Mouse (Mus musculus): Measurements from ENCODE around the gene Fbn1. TPM values are rescaled to one million over a fixed set of nuclear protein-coding genes. Genes with fewer than 3 reads are reported as not detected.
A peak's percentile ranks its signal among the peaks of the same experiment; 100 is the strongest.

The Fbn1 gene
- polyA plus RNA-seq, 1 experiment from 2014 or later = 9.1 TPM

GRCm38 (mm10) chr2:125526566-125526965, 18.8 kb upstream of the Fbn1 start:
- H3K9me3 ChIP-seq (ENCODE audit: control insufficient read depth, low read length) = no peaks in the 10 kb centered on the region
- no peak for ATAC-seq (ENCODE audit: low FRiP score)
- no peak overlapping the region for H3K9ac ChIP-seq (ENCODE audit: low read length)
- H3K4me1 ChIP-seq (ENCODE audit: control insufficient read depth, insufficient read depth, low read length) = no peaks in the 10 kb centered on the region
- no peak overlapping the region for H3K4me3 ChIP-seq (ENCODE audit: low read depth, low read length)
- no peak overlapping the region for H3K4me2 ChIP-seq
- H3K27me3 ChIP-seq (ENCODE audit: control insufficient read depth, insufficient read depth, low read length) = no peaks in the 10 kb centered on the region
- no peak for DNase-seq (ENCODE audit: low spot score, missing footprints)
- H3K27ac ChIP-seq (ENCODE audit: low read depth, low read length) = no peak overlapping the region
- 76% methylated on average over 5 of the region's 5 CpGs for WGBS
- no peaks in the 10 kb centered on the region for H3K36me3 ChIP-seq (ENCODE audit: control insufficient read depth, insufficient read depth, low read length)

GRCm38 (mm10) chr2:125525484-125525883, 17.7 kb upstream of the Fbn1 start:
- Histone ChIP-seq H3K9me3 (ENCODE audit: control insufficient read depth, low read length) (no peaks in the 10 kb centered on the region), H3K27ac (ENCODE audit: low read depth, low read length) (no peak overlapping the region), H3K9ac (ENCODE audit: low read length) (no peak overlapping the region), H3K27me3 (ENCODE audit: control insufficient read depth, insufficient read depth, low read length) (no peaks in the 10 kb centered on the region), H3K4me1 (ENCODE audit: control insufficient read depth, insufficient read depth, low read length) (no peaks in the 10 kb centered on the region), H3K4me2 (no peak overlapping the region), H3K4me3 (ENCODE audit: low read depth, low read length) (no peak overlapping the region), H3K36me3 (ENCODE audit: control insufficient read depth, insufficient read depth, low read length) (no peaks in the 10 kb centered on the region)
- ATAC-seq (ENCODE audit: low FRiP score) (no peak), DNase-seq (ENCODE audit: low spot score, missing footprints) (no peak)
- 90% methylated on average over 2 of the region's 2 CpGs for WGBS

- WGBS = 51% methylated on average over 4 of the region's 4 CpGs
- Histone ChIP-seq H3K4me1 (ENCODE audit: control insufficient read depth, insufficient read depth, low read length) (no peaks in the 10 kb centered on the region), H3K36me3 (ENCODE audit: control insufficient read depth, insufficient read depth, low read length) (no peaks in the 10 kb centered on the region), H3K4me2 (no peak overlapping the region), H3K27me3 (ENCODE audit: control insufficient read depth, insufficient read depth, low read length) (no peaks in the 10 kb centered on the region), H3K9ac (ENCODE audit: low read length) (no peak overlapping the region), H3K9me3 (ENCODE audit: control insufficient read depth, low read length) (no peaks in the 10 kb centered on the region), H3K4me3 (ENCODE audit: low read depth, low read length) (no peak overlapping the region), H3K27ac (ENCODE audit: low read depth, low read length) (no peak overlapping the region)
- ATAC-seq (ENCODE audit: low FRiP score) (no peak), DNase-seq (ENCODE audit: low spot score, missing footprints) (peak; percentile 62)
Measured at GRCm38 (mm10) chr2:125516594-125516993, 8.8 kb upstream of the Fbn1 start.

GRCm38 (mm10) chr2:125515291-125516057, 7.7 kb upstream of the Fbn1 start:
- Histone ChIP-seq H3K9ac (ENCODE audit: low read length) (no peak overlapping the region), H3K9me3 (ENCODE audit: control insufficient read depth, low read length) (no peaks in the 10 kb centered on the region), H3K27ac (ENCODE audit: low read depth, low read length) (no peak overlapping the region), H3K4me2 (no peak overlapping the region), H3K36me3 (ENCODE audit: control insufficient read depth, insufficient read depth, low read length) (no peaks in the 10 kb centered on the region), H3K4me1 (ENCODE audit: control insufficient read depth, insufficient read depth, low read length) (no peaks in the 10 kb centered on the region), H3K4me3 (ENCODE audit: low read depth, low read length) (no peak overlapping the region), H3K27me3 (ENCODE audit: control insufficient read depth, insufficient read depth, low read length) (no peaks in the 10 kb centered on the region)
- WGBS = 76% methylated on average over 12 of the region's 12 CpGs
- DNase-seq (ENCODE audit: low spot score, missing footprints) (no peak), ATAC-seq (ENCODE audit: low FRiP score) (no peak)

GRCm38 (mm10) chr2:125514391-125514790, 6.6 kb upstream of the Fbn1 start:
- Histone ChIP-seq H3K27me3 (ENCODE audit: control insufficient read depth, insufficient read depth, low read length) (no peaks in the 10 kb centered on the region), H3K4me3 (ENCODE audit: low read depth, low read length) (no peak overlapping the region), H3K36me3 (ENCODE audit: control insufficient read depth, insufficient read depth, low read length) (no peaks in the 10 kb centered on the region), H3K27ac (ENCODE audit: low read depth, low read length) (no peak overlapping the region), H3K4me1 (ENCODE audit: control insufficient read depth, insufficient read depth, low read length) (no peaks in the 10 kb centered on the region), H3K9ac (ENCODE audit: low read length) (no peak overlapping the region), H3K4me2 (no peak overlapping the region), H3K9me3 (ENCODE audit: control insufficient read depth, low read length) (no peaks in the 10 kb centered on the region)
- ATAC-seq (ENCODE audit: low FRiP score) = no peak
- no peak for DNase-seq (ENCODE audit: low spot score, missing footprints)
- 68% methylated on average over 3 of the region's 3 CpGs for WGBS

- ATAC-seq (ENCODE audit: low FRiP score) (no peak), DNase-seq (ENCODE audit: low spot score, missing footprints) (no peak)
- H3K27ac ChIP-seq (ENCODE audit: low read depth, low read length) = no peak overlapping the region
- no peak overlapping the region for H3K4me3 ChIP-seq (ENCODE audit: low read depth, low read length)
- no peaks in the 10 kb centered on the region for H3K36me3 ChIP-seq (ENCODE audit: control insufficient read depth, insufficient read depth, low read length)
- H3K27me3 ChIP-seq (ENCODE audit: control insufficient read depth, insufficient read depth, low read length) = no peaks in the 10 kb centered on the region
- H3K9me3 ChIP-seq (ENCODE audit: control insufficient read depth, low read length) = no peaks in the 10 kb centered on the region
- H3K9ac ChIP-seq (ENCODE audit: low read length) = no peak overlapping the region
- WGBS = 84% methylated on average over 4 of the region's 4 CpGs
- no peaks in the 10 kb centered on the region for H3K4me1 ChIP-seq (ENCODE audit: control insufficient read depth, insufficient read depth, low read length)
- H3K4me2 ChIP-seq = no peak overlapping the region
Measured at GRCm38 (mm10) chr2:125512544-125512943, 4.8 kb upstream of the Fbn1 start.

GRCm38 (mm10) chr2:125511898-125512297, 4.1 kb upstream of the Fbn1 start:
- 84% methylated on average over 4 of the region's 4 CpGs for WGBS
- no peaks in the 10 kb centered on the region; the same call in 1 of the 2 replicates for H3K4me1 ChIP-seq (ENCODE audit: control insufficient read depth, insufficient read depth, low read length)

GRCm38 (mm10) chr2:125510752-125511151, 3.0 kb upstream of the Fbn1 start:
- WGBS = 62% methylated on average over 2 of the region's 2 CpGs
- DNase-seq (ENCODE audit: low spot score, missing footprints) (no peak), ATAC-seq (ENCODE audit: low FRiP score) (no peak)
- Histone ChIP-seq H3K9ac (ENCODE audit: low read length) (no peak overlapping the region), H3K4me2 (no peak overlapping the region), H3K27ac (ENCODE audit: low read depth, low read length) (no peak overlapping the region), H3K4me1 (ENCODE audit: control insufficient read depth, insufficient read depth, low read length) (no peaks in the 10 kb centered on the region; the same call in 1 of the 2 replicates), H3K27me3 (ENCODE audit: control insufficient read depth, insufficient read depth, low read length) (no peaks in the 10 kb centered on the region), H3K9me3 (ENCODE audit: control insufficient read depth, low read length) (no peaks in the 10 kb centered on the region), H3K36me3 (ENCODE audit: control insufficient read depth, insufficient read depth, low read length) (no peaks in the 10 kb centered on the region), H3K4me3 (ENCODE audit: low read depth, low read length) (no peak overlapping the region)

More at GRCm38 (mm10) chr2:125511898-125512297, 4.1 kb upstream of the Fbn1 start:
- Histone ChIP-seq H3K9ac (ENCODE audit: low read length) (no peak overlapping the region), H3K27ac (ENCODE audit: low read depth, low read length) (no peak overlapping the region), H3K4me2 (no peak overlapping the region), H3K4me3 (ENCODE audit: low read depth, low read length) (no peak overlapping the region), H3K36me3 (ENCODE audit: control insufficient read depth, insufficient read depth, low read length) (no peaks in the 10 kb centered on the region), H3K27me3 (ENCODE audit: control insufficient read depth, insufficient read depth, low read length) (no peaks in the 10 kb centered on the region), H3K9me3 (ENCODE audit: control insufficient read depth, low read length) (no peaks in the 10 kb centered on the region)
- ATAC-seq (ENCODE audit: low FRiP score) = no peak
- no peak for DNase-seq (ENCODE audit: low spot score, missing footprints)

- Histone ChIP-seq H3K27ac (ENCODE audit: low read depth, low read length) (no peak overlapping the region), H3K4me3 (ENCODE audit: low read depth, low read length) (no peak overlapping the region), H3K9ac (ENCODE audit: low read length) (no peak overlapping the region), H3K36me3 (ENCODE audit: control insufficient read depth, insufficient read depth, low read length) (no peaks in the 10 kb centered on the region), H3K4me2 (no peak overlapping the region), H3K9me3 (ENCODE audit: control insufficient read depth, low read length) (no peaks in the 10 kb centered on the region), H3K27me3 (ENCODE audit: control insufficient read depth, insufficient read depth, low read length) (no peaks in the 10 kb centered on the region), H3K4me1 (ENCODE audit: control insufficient read depth, insufficient read depth, low read length) (peaks cover 7% of the 10 kb centered on the region)
- DNase-seq (ENCODE audit: low spot score, missing footprints) (no peak), ATAC-seq (ENCODE audit: low FRiP score) (no peak)
- WGBS = 95% methylated on average over 5 of the region's 5 CpGs
Measured at GRCm38 (mm10) chr2:125508381-125508780, 588 bp upstream of the Fbn1 start.

Data from midbrain, embryonic 11.5 days (tissue).